Mouse (Mus musculus): ENCODE measurements around the gene Ap1b1.

GRCm38 (mm10) chr11:4996621-4997199 lies 10.1 kb downstream of the Ap1b1 start:
- TF ChIP-seq CTCF (IDR thresholded peaks at IDR 0.05; ENCODE audit: extremely low read depth, insufficient read depth, low read length) (no peak), POLR2A (IDR thresholded peaks at IDR 0.05; ENCODE audit: extremely low read depth, insufficient read depth, low read length) (no peak)
